Mouse (Mus musculus) adrenal gland, adult 2 months (tissue): ENCODE data around the gene Abhd4. TPM values are rescaled to one million over a fixed set of nuclear protein-coding genes. Genes with fewer than 3 reads are reported as not detected.

ENCODE experiments used
- DNase-seq: peaks from one replicate; pipeline ENCODE4 v3.0.0; 2021
- polyA plus RNA-seq: library from polyadenylated mRNA; depleted of rRNA; stranded (reverse); fragments of >200 nt; gene quantifications from 2 replicates; pipeline ENCODE4 v1.2.3, GENCODE M21; 2012; rRNA removed
- total RNA-seq, 2 experiments: library from RNA; stranded (reverse); gene quantifications; 2 replicates each; pipeline ENCODE4 v1.2.3; 2021

Abhd4 gene
- total and polyA plus RNA-seq, 3 experiments: 490 to 694 (median 541) TPM

DNA sequence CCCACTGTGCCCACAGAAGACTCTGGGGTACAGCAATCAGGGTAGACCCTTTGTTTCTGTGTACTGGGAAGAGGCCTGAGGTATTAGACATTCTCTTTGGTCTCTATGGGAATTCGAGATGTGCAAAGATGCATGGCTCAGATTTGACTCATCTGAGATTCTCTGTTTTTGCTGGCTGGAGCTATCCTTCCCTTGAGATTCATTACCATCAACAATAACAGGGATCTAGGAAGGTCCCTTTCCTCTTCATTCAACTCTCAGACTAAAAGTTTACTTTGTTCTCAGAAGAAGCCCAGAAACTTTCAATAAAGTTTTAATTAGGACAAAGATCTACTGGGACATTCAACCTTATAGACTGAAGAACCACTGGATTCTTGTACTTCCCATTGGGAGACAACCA is 30.9 kb downstream of the Abhd4 start, which contains the start of gene Olfr49:
Gene Olfr49 (minus strand): TSS at position 101 of the 400 bp plus-strand sequence.
- DNase-seq: no peak

DNA sequence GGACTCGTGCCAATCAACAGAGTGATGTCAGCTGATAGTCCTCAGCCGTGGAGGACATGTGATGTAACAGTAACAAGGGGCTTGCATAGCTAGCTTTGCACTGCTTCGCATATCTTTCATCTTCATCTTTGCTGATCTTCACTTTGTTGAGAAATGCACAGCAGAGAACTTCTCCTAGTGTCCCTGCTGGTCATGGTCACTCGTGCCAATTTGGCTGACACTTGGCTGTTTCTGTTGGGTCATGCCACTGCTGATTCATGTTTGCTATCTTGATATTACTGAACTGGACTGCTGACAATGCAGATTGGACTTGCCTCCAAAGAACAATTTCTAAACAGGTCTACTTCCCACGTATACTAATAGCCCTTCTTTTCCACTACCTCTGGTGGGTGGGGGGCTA is 46.1 kb downstream of the Abhd4 start:
- DNase-seq: peak; percentile 88

DNA sequence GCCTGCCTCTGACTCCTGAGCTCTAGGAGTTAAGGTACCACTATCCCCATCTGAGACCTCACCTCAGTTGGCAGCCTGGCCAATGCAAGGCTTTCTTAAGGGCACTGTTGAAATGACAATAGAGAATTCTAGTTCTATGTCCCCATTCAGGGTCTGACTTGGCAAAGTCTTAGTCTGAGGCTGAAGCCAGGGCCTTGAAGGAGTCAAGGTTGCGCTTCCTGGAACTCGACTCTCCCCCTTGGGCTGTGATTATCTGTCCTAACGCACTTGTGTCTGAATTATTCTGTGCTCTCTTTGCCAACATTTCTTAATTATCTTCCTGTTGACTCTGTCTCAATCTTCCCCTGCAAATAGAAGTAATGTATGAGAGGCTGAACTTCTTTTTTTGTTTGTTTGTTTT is 46.7 kb downstream of the Abhd4 start:
- DNase-seq: peak; percentile 64

DNA sequence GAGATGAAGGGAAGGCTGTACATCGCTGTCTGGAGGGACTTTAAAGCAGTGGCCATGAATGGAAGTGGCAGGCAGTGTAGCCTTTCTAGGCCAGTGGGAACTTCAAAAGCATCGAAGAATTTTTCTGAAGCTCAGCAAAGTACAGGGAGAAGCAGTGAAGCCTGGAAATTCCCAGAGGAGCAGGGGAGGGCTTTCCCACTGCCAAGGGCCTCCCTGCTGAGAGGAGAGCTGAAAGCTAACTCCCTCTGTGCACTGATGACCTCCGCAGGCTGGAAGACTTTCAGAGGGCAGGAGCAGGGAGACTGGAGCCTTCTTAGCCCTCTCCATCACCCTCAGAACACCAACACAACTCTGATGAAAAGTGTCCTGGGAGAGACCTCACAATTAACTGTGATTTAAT is 57.8 kb downstream of the Abhd4 start:
- DNase-seq: peak; percentile 42

Other genes with a start within 250 kb of the Abhd4 start
- 100 to 1,000 TPM; 385 to 398 TPM for gene Dad1, start 84 bp upstream of the Abhd4 start, total RNA-seq
- 1,369 and 1,819 TPM in 2 replicates for gene Dad1, start 84 bp upstream of the Abhd4 start, polyA plus RNA-seq
- not detected for gene Olfr49, start 30.8 kb downstream of the Abhd4 start, total RNA-seq
- 0.01 TPM in 1 of 2 replicates, not detected in the other for gene Olfr49, start 30.8 kb downstream of the Abhd4 start, polyA plus RNA-seq
- 100 to 1,000 TPM in 1 of 2 experiments, 10 to 100 TPM in 1; 95.8 to 109 TPM for gene Oxa1l, start 106.6 kb downstream of the Abhd4 start, total RNA-seq
- 461 and 500 TPM in 2 replicates for gene Oxa1l, start 106.6 kb downstream of the Abhd4 start, polyA plus RNA-seq
- gene Slc7a7, start 163.6 kb downstream of the Abhd4 start, total RNA-seq: 1 to 10 TPM; 2.8 to 3.9 TPM
- gene Slc7a7, start 163.6 kb downstream of the Abhd4 start, polyA plus RNA-seq: 3.7 and 4.2 TPM in 2 replicates
- gene Mrpl52, start 172.7 kb downstream of the Abhd4 start, total RNA-seq: 100 to 1,000 TPM; 162 to 202 TPM
- gene Mrpl52, start 172.7 kb downstream of the Abhd4 start, polyA plus RNA-seq: 2,091 and 3,081 TPM in 2 replicates
- gene Mmp14, start 177.4 kb downstream of the Abhd4 start, total RNA-seq: 10 to 100 TPM; 36.2 to 39.9 TPM
- 173 and 192 TPM in 2 replicates for gene Mmp14, start 177.4 kb downstream of the Abhd4 start, polyA plus RNA-seq
- gene Lrp10, start 209.9 kb downstream of the Abhd4 start, total RNA-seq: 100 to 1,000 TPM; 116 to 139 TPM
- 262 and 276 TPM in 2 replicates for gene Lrp10, start 209.9 kb downstream of the Abhd4 start, polyA plus RNA-seq
- under 1 TPM; 0.29 to 0.45 TPM for gene Rem2, start 221.9 kb downstream of the Abhd4 start, total RNA-seq
- 0.40 and 0.49 TPM in 2 replicates for gene Rem2, start 221.9 kb downstream of the Abhd4 start, polyA plus RNA-seq